8 mouse cellular contexts compared by ENCODE assay signal in genomic region chr2:172550364-172551080, GRCm38 (mm10). TPM values are rescaled to one million over a fixed set of nuclear protein-coding genes. Genes with fewer than 3 reads are reported as not detected.
DNase-seq lines count a peak whose midpoint lies in the region; ATAC-seq and TF ChIP-seq lines count a peak whose summit lies in the region.

No protein-coding gene starts in this region.

- H3K4me2 ChIP-seq in heart, embryonic 11.5 days = peak overlapping the region; percentile 58
- H3K4me2 ChIP-seq in lung, postnatal 0 days (replicated peaks; ENCODE audit: low read depth, low read length) = peak overlapping the region; percentile 51; the same call in 1 of the 2 replicates

- no peak for TF ChIP-seq EP300 in lung, postnatal 0 days (IDR thresholded peaks at IDR 0.05)

- no peak overlapping the region for H3K27ac ChIP-seq in heart, embryonic 11.5 days (ENCODE audit: low read depth, low read length)
- H3K27ac ChIP-seq in lung, postnatal 0 days (ENCODE audit: low read length) = no peak overlapping the region

- peak; percentile 91 for TF ChIP-seq CTCF in C2C12 (IDR thresholded peaks at IDR 0.05; ENCODE audit: control insufficient read depth, insufficient read depth, insufficient read length)
- peak; percentile 81 for TF ChIP-seq CTCF in lung, postnatal 0 days (IDR thresholded peaks at IDR 0.05)

- no peaks in the 10 kb centered on the region for H3K9me3 ChIP-seq in heart, embryonic 11.5 days (replicated peaks; ENCODE audit: control insufficient read depth, low read length)
- no peaks in the 10 kb centered on the region for H3K9me3 ChIP-seq in lung, postnatal 0 days (ENCODE audit: low read length)

- DNase-seq in R1 (ENCODE audit: low read depth, low spot score) (peak; percentile 88), adipocyte (ENCODE audit: low spot score) (no peak)
- peak; percentile 89 for DNase-seq in embryo, embryonic 11 days
- peak; percentile 37 for DNase-seq in kidney, adult 9 months
- DNase-seq in lung, postnatal 0 days (ENCODE audit: low spot score) = peak; percentile 25
- DNase-seq in retina, postnatal 1 day = peak; percentile 85

- no peak overlapping the region for H3K4me3 ChIP-seq in C2C12 (ENCODE audit: insufficient read depth, poor library complexity, severe bottlenecking)
- peak overlapping the region; percentile 36 for H3K4me3 ChIP-seq in heart, embryonic 11.5 days (ENCODE audit: low read depth, low read length)
- peak overlapping the region; percentile 31 for H3K4me3 ChIP-seq in lung, postnatal 0 days (ENCODE audit: low read depth, low read length)

- H3K9ac ChIP-seq in heart, embryonic 11.5 days (ENCODE audit: low read depth, low read length) = no peak overlapping the region
- no peak overlapping the region for H3K9ac ChIP-seq in lung, postnatal 0 days (replicated peaks; ENCODE audit: low read depth)

- H3K79me3 ChIP-seq in C2C12 (ENCODE audit: low read depth) = no peaks in the 10 kb centered on the region

- 0 out of 2 replicates have a peak, but pooled peaks have one; percentile 16 for ATAC-seq in heart, embryonic 11.5 days (replicated peaks; ENCODE audit: insufficient number of reproducible peaks, low FRiP score, low TSS enrichment)
- ATAC-seq in lung, postnatal 0 days = peak; percentile 39

- WGBS in heart, embryonic 11.5 days (ENCODE audit: insufficient replicate concordance) = 1% methylated on average over 62 of the region's 62 CpGs
- under 1% methylated on average over 59 of the region's 62 CpGs for WGBS in lung, postnatal 0 days

- H3K27me3 ChIP-seq in C2C12 (ENCODE audit: control insufficient read depth, insufficient read depth, insufficient read length) = peaks cover 52% of the 10 kb centered on the region
- H3K27me3 ChIP-seq in heart, embryonic 11.5 days (ENCODE audit: control insufficient read depth, insufficient read depth, low read length) = peaks cover 92% of the 10 kb centered on the region
- H3K27me3 ChIP-seq in lung, postnatal 0 days (replicated peaks; ENCODE audit: insufficient read depth, low read length) = peaks cover 81% of the 10 kb centered on the region

- no peaks in the 10 kb centered on the region for H3K79me2 ChIP-seq in C2C12 (ENCODE audit: control insufficient read depth, insufficient read depth)

- H3K4me1 ChIP-seq in heart, embryonic 11.5 days (ENCODE audit: control insufficient read depth, insufficient read depth, low read length) = peaks cover 28% of the 10 kb centered on the region
- peaks cover 10% of the 10 kb centered on the region for H3K4me1 ChIP-seq in lung, postnatal 0 days (ENCODE audit: insufficient read depth, low read depth, low read length)

- H3K36me3 ChIP-seq in C2C12 (ENCODE audit: control insufficient read depth, insufficient read depth) = no peaks in the 10 kb centered on the region
- H3K36me3 ChIP-seq in heart, embryonic 11.5 days (ENCODE audit: control insufficient read depth, insufficient read depth, low read length) = no peaks in the 10 kb centered on the region
- H3K36me3 ChIP-seq in lung, postnatal 0 days (ENCODE audit: insufficient read depth, low read length) = no peaks in the 10 kb centered on the region

- no peak overlapping the region for H3ac ChIP-seq in C2C12 (ENCODE audit: control insufficient read depth, insufficient read length, low read depth)

TF ChIP-seq in C2C12, 6 proteins besides CTCF, POLR2A, EP300 and RAD21:
- no peak for TF ChIP-seq MYOD1 (IDR thresholded peaks at IDR 0.05; ENCODE audit: control insufficient read depth, insufficient read length, low read depth)
- TF ChIP-seq USF1 (IDR thresholded peaks at IDR 0.05; ENCODE audit: low read depth) = no peak
- TF ChIP-seq MAX (IDR thresholded peaks at IDR 0.05) = no peak
- no peak for TF ChIP-seq FOSL1 (IDR thresholded peaks at IDR 0.05; ENCODE audit: insufficient read depth, low read length, poor library complexity, severe bottlenecking)
- no peak for TF ChIP-seq CEBPB (IDR thresholded peaks at IDR 0.05; ENCODE audit: low read depth)
- no peak for TF ChIP-seq MYOG (IDR thresholded peaks at IDR 0.05; ENCODE audit: control insufficient read depth, extremely low read depth, insufficient read length)

RNA-seq across cellular contexts. Expression of gene Tfap2c, which starts 1.1 kb away (rescaled TPM):
- 0.04 TPM for polyA plus RNA-seq in C2C12 (2012; fragmentation: generic; extraction: Trizol)
- polyA plus RNA-seq in heart, embryonic 11.5 days (2014; fragmentation: Nextera tagmentation; extraction: Ambion mirVana) = 0.21 and 0.30 TPM in 2 replicates
- polyA plus RNA-seq in lung, postnatal 0 days (2015; fragmentation: Nextera tagmentation; extraction: Ambion mirVana) = 0.05 TPM in 1 of 2 replicates, not detected in the other
